Mouse (Mus musculus) forebrain, embryonic 13.5 days (tissue): Measurements from ENCODE around the gene Clk3. TPM values are rescaled to one million over a fixed set of nuclear protein-coding genes. Genes with fewer than 3 reads are reported as not detected.
A peak's percentile ranks its signal among the peaks of the same experiment; 100 is the strongest.

ENCODE experiments used
- ATAC-seq: fragments of 200-750 bp; cut with Nextera tagmentation; 2 replicates; pipeline ENCODE4 v1.8.0; 2017
- H3K27ac ChIP-seq: fragments of 300-500 bp; sonication (generic); 2 replicates; pipeline ENCODE4 v1.5.1; 2015; ENCODE audit warnings: inconsistent platforms, mild to moderate bottlenecking, moderate library complexity
- H3K27me3 ChIP-seq: fragments of 300-500 bp; sonication (generic); 2 replicates; pipeline ENCODE4 v1.6.1; 2015; ENCODE audit warnings: mild to moderate bottlenecking, inconsistent platforms
- H3K36me3 ChIP-seq: fragments of 300-500 bp; sonication (generic); 2 replicates; pipeline ENCODE4 v1.6.1; 2015; ENCODE audit warnings: mild to moderate bottlenecking, inconsistent platforms; ENCODE audit not compliant: poor library complexity, severe bottlenecking
- H3K4me1 ChIP-seq: fragments of 300-500 bp; sonication (generic); 2 replicates; pipeline ENCODE4 v1.6.1; 2015; ENCODE audit warnings: inconsistent platforms
- H3K4me2 ChIP-seq: fragments of 300-500 bp; sonication (generic); 2 replicates; pipeline ENCODE4 v1.6.1; 2015; ENCODE audit warnings: inconsistent platforms, mild to moderate bottlenecking, moderate library complexity
- H3K4me3 ChIP-seq: fragments of 300-500 bp; sonication (generic); 2 replicates; pipeline ENCODE4 v1.5.1; 2015; ENCODE audit warnings: mild to moderate bottlenecking, inconsistent platforms
- H3K9ac ChIP-seq: fragments of 300-500 bp; sonication (generic); 2 replicates; pipeline ENCODE4 v1.6.1; 2015; ENCODE audit warnings: mild to moderate bottlenecking, inconsistent platforms
- H3K9me3 ChIP-seq: fragments of 300-500 bp; sonication (generic); replicated peaks from 2 replicates; pipeline ENCODE4 v1.6.1; 2016; ENCODE audit warnings: inconsistent platforms
- WGBS: fragments of 180-500 bp; shearing (Covaris S2); methylation state at CpG from one replicate; pipeline ENCODE4 v1.1.7; 2015; 5-methylcytosine and 5-hydroxymethylcytosine counted together
- polyA plus RNA-seq: library from polyadenylated mRNA; unstranded; fragments of >200 nt; fragmentation: Nextera tagmentation; extraction: Ambion mirVana; gene quantifications from 2 replicates; pipeline ENCODE4 v1.2.1, GENCODE M21; 2015

Clk3 gene
- 90.5 and 91.0 TPM in 2 replicates for polyA plus RNA-seq

GRCm38 (mm10) chr9:57765364-57766351 lies at the start of gene Clk3:
Gene Clk3 (minus strand): TSS chr9:57765860.
- H3K4me1 ChIP-seq, result peaks cover 41% of the 10 kb centered on the region
- peak within 1 kb of the TSS; percentile 99 for H3K27ac ChIP-seq
- peaks cover 11% of the 10 kb centered on the region for H3K36me3 ChIP-seq
- H3K4me3 ChIP-seq, result peak within 1 kb of the TSS; percentile 95
- WGBS, result under 1% methylated on average over 89 of the region's 93 CpGs
- H3K9me3 ChIP-seq, result no peaks in the 10 kb centered on the region
- ATAC-seq, result peak; percentile 42
- peak within 1 kb of the TSS; percentile 79 for H3K4me2 ChIP-seq
- H3K27me3 ChIP-seq, result no peaks in the 10 kb centered on the region
- peak within 1 kb of the TSS; percentile 98 for H3K9ac ChIP-seq

DNA sequence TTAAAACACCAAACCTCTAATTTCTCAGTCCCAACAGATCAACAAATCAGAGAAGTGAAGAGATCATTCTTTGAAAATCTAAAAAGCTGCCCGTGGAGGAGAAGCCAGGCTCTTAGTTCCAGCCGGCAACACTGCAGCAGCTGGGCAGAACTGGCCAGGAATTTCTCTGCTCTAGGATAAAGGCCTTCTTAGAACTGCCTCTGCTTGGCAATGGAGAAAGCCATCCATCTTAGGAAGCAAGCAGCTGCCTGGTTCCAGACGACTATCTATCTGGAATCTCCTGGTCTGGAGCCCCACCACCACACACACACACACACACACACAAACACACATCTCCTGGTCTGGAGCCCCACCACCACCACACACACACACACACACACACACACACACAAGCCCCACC lies 49.2 kb upstream of the Clk3 start:
- H3K27ac ChIP-seq, result no peak overlapping the region
- H3K9me3 ChIP-seq, result no peaks in the 10 kb centered on the region

DNA sequence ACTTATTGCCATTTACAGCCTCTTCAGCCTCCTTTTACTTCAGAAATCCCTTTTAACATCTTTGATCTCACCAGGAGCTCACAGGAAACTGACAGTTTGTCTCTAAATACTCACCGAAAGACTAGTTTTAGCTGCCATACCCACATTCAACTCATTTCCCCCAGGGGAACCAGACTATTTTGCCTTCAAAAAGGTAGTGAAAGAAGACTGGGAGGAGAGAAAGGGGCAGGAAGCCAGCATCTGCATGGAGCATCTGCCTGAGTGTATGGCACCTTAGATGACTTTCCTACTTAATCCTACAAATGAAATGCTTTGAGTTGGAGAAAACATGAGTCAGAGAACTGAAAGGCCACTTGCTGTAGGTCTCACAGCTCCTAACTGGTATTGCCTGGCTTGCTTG lies 48.4 kb upstream of the Clk3 start:
- no peak overlapping the region for H3K4me2 ChIP-seq
- no peaks in the 10 kb centered on the region for H3K27me3 ChIP-seq
- H3K9me3 ChIP-seq, result no peaks in the 10 kb centered on the region
- ATAC-seq, result no peak
- no peak overlapping the region for H3K4me3 ChIP-seq
- H3K27ac ChIP-seq, result peak overlapping the region; percentile 57; the same call in 1 of the 2 replicates
- peaks cover 66% of the 10 kb centered on the region for H3K4me1 ChIP-seq
- no peak overlapping the region for H3K9ac ChIP-seq
- H3K36me3 ChIP-seq, result no peaks in the 10 kb centered on the region; the same call in 1 of the 2 replicates
- WGBS, result 29% methylated on average over 1 of the region's 1 CpGs

More for the DNA sequence above, 49.2 kb upstream of the Clk3 start:
- Histone ChIP-seq H3K4me3 (no peak overlapping the region), H3K27me3 (no peaks in the 10 kb centered on the region), H3K4me1 (peaks cover 58% of the 10 kb centered on the region), H3K4me2 (no peak overlapping the region), H3K9ac (no peak overlapping the region), H3K36me3 (no peaks in the 10 kb centered on the region; the same call in 1 of the 2 replicates)
- no peak for ATAC-seq
- WGBS, result 37% methylated on average over 3 of the region's 3 CpGs

- Histone ChIP-seq H3K9ac (no peak overlapping the region), H3K4me2 (peak overlapping the region; percentile 15; the same call in 1 of the 2 replicates), H3K9me3 (no peaks in the 10 kb centered on the region), H3K36me3 (peaks cover 3% of the 10 kb centered on the region; the same call in 1 of the 2 replicates), H3K27me3 (no peaks in the 10 kb centered on the region), H3K27ac (peak overlapping the region; percentile 57), H3K4me3 (no peak overlapping the region), H3K4me1 (peaks cover 68% of the 10 kb centered on the region)
- ATAC-seq, result no peak
- 24% methylated on average over 8 of the region's 8 CpGs for WGBS
Observed at GRCm38 (mm10) chr9:57811793-57812733, 46.4 kb upstream of the Clk3 start.

DNA sequence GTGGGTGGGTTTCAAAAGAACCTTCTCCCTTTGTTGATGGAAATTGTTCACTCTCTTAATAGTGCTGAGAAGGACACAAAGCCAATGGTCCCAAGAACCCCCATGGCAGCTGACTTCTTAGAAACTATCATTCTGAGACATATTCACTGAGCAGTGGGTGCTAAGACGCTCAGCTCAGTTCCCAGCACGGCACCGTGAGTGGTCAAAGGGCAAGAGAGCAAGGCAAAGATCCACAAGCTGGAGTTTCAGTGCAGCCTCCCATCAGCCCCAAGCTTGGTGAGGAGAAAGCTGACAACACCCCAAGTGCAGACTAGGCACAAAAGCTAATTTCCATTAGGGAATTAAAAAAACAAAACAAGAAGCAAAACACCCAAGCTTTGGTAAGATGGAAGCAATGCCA lies 45.0 kb upstream of the Clk3 start:
- Histone ChIP-seq H3K27me3 (no peaks in the 10 kb centered on the region), H3K27ac (no peak overlapping the region), H3K4me1 (peaks cover 65% of the 10 kb centered on the region), H3K9ac (no peak overlapping the region), H3K4me2 (no peak overlapping the region), H3K9me3 (no peaks in the 10 kb centered on the region), H3K36me3 (peaks cover 7% of the 10 kb centered on the region; the same call in 1 of the 2 replicates), H3K4me3 (no peak overlapping the region)
- WGBS, result 78% methylated on average over 3 of the region's 3 CpGs
- no peak for ATAC-seq

GRCm38 (mm10) chr9:57808771-57809310 lies 43.2 kb upstream of the Clk3 start:
- H3K36me3 ChIP-seq, result peaks cover 7% of the 10 kb centered on the region; the same call in 1 of the 2 replicates
- WGBS, result 16% methylated on average over 5 of the region's 5 CpGs
- peaks cover 57% of the 10 kb centered on the region for H3K4me1 ChIP-seq
- no peak overlapping the region for H3K4me3 ChIP-seq
- H3K9ac ChIP-seq, result peak overlapping the region; percentile 35
- H3K4me2 ChIP-seq, result no peak overlapping the region
- peak; percentile 66 for ATAC-seq
- peak overlapping the region; percentile 68 for H3K27ac ChIP-seq
- no peaks in the 10 kb centered on the region for H3K27me3 ChIP-seq
- H3K9me3 ChIP-seq, result no peaks in the 10 kb centered on the region

- Histone ChIP-seq H3K9ac (no peak overlapping the region), H3K27me3 (no peaks in the 10 kb centered on the region), H3K36me3 (peaks cover 7% of the 10 kb centered on the region; the same call in 1 of the 2 replicates), H3K27ac (no peak overlapping the region), H3K4me3 (no peak overlapping the region), H3K4me1 (peaks cover 52% of the 10 kb centered on the region), H3K4me2 (no peak overlapping the region), H3K9me3 (no peaks in the 10 kb centered on the region)
- no peak for ATAC-seq
- WGBS, result 52% methylated on average over 4 of the region's 4 CpGs
Observed at GRCm38 (mm10) chr9:57807174-57807651, 41.6 kb upstream of the Clk3 start.

- peaks cover 41% of the 10 kb centered on the region for H3K4me1 ChIP-seq
- WGBS, result 41% methylated on average over 1 of the region's 1 CpGs
Observed at GRCm38 (mm10) chr9:57806066-57806481, 40.4 kb upstream of the Clk3 start.

GRCm38 (mm10) chr9:57805087-57805737 lies 39.6 kb upstream of the Clk3 start:
- ATAC-seq, result no peak
- Histone ChIP-seq H3K4me3 (no peak overlapping the region), H3K4me1 (peaks cover 41% of the 10 kb centered on the region), H3K9me3 (no peaks in the 10 kb centered on the region), H3K27ac (no peak overlapping the region), H3K27me3 (no peaks in the 10 kb centered on the region), H3K36me3 (peaks cover 13% of the 10 kb centered on the region), H3K9ac (no peak overlapping the region), H3K4me2 (no peak overlapping the region)
- 83% methylated on average over 10 of the region's 10 CpGs for WGBS

More at GRCm38 (mm10) chr9:57806066-57806481, 40.4 kb upstream of the Clk3 start:
- Histone ChIP-seq H3K9me3 (no peaks in the 10 kb centered on the region), H3K9ac (no peak overlapping the region), H3K4me3 (no peak overlapping the region), H3K27ac (no peak overlapping the region), H3K27me3 (no peaks in the 10 kb centered on the region), H3K4me2 (no peak overlapping the region), H3K36me3 (peaks cover 11% of the 10 kb centered on the region; the same call in 1 of the 2 replicates)
- no peak for ATAC-seq

- H3K9ac ChIP-seq, result no peak overlapping the region
- 36% methylated on average over 4 of the region's 4 CpGs for WGBS
- peaks cover 43% of the 10 kb centered on the region for H3K4me1 ChIP-seq
- no peaks in the 10 kb centered on the region for H3K27me3 ChIP-seq
- H3K4me2 ChIP-seq, result no peak overlapping the region
- no peak overlapping the region for H3K4me3 ChIP-seq
- H3K27ac ChIP-seq, result peak overlapping the region; percentile 7; the same call in 1 of the 2 replicates
- H3K36me3 ChIP-seq, result peaks cover 21% of the 10 kb centered on the region
- no peaks in the 10 kb centered on the region for H3K9me3 ChIP-seq
- no peak for ATAC-seq
Observed at GRCm38 (mm10) chr9:57803839-57804238, 38.2 kb upstream of the Clk3 start.

DNA sequence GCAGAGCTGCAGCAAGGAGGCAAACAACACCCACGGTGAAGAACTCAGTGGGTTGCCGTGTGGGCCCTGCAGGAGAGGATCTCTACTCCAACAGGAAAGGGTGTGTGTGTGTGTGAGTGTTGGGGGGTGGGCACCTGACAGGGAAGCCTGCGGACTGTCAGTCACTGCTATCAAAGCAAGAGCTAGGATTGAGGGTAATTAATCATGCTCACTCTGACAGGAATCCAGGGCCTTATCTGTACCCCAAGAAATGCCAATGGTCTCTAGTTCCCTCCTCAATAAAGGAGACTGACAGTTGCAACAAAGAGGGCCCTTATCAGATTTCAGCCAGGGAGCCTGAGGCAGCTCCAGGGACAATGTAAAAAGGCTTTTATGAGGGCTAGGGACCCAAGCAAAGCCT lies 37.4 kb upstream of the Clk3 start:
- Histone ChIP-seq H3K9me3 (no peaks in the 10 kb centered on the region), H3K9ac (no peak overlapping the region), H3K4me3 (no peak overlapping the region), H3K4me1 (peaks cover 43% of the 10 kb centered on the region), H3K27ac (peak overlapping the region; percentile 7; the same call in 1 of the 2 replicates), H3K27me3 (no peaks in the 10 kb centered on the region), H3K36me3 (peaks cover 22% of the 10 kb centered on the region), H3K4me2 (no peak overlapping the region)
- no peak for ATAC-seq
- 18% methylated on average over 3 of the region's 3 CpGs for WGBS
